Mouse (Mus musculus) G1E-ER4 (cell line): ENCODE results near the gene Procr. TPM values are rescaled to one million over a fixed set of nuclear protein-coding genes. Genes with fewer than 3 reads are reported as not detected.

Experiments used
- GATA1 ChIP-seq: IDR thresholded peaks from one replicate; pipeline ENCODE4 v1.8.0; 2012; ENCODE audit warnings: low read length, inconsistent platforms
- polyA plus RNA-seq: library from polyadenylated mRNA; stranded (reverse); fragments of >175 nt; gene quantifications from 2 replicates; pipeline ENCODE4 v1.2.3, GENCODE M21; 2012

The Procr gene
- polyA plus RNA-seq, 1 experiment, result 0.15 TPM

- TF ChIP-seq GATA1, result no peak
Measured at GRCm38 (mm10) chr2:155736936-155737335, 14.0 kb upstream of the Procr start.

GRCm38 (mm10) chr2:155737803-155738202, 13.1 kb upstream of the Procr start:
- no peak for TF ChIP-seq GATA1

- no peak for TF ChIP-seq GATA1
Measured at GRCm38 (mm10) chr2:155742211-155742610, 8.7 kb upstream of the Procr start.

GRCm38 (mm10) chr2:155742931-155743337, 8.0 kb upstream of the Procr start:
- TF ChIP-seq GATA1, result no peak

GRCm38 (mm10) chr2:155743351-155743750, 7.6 kb upstream of the Procr start:
- no peak for TF ChIP-seq GATA1

DNA sequence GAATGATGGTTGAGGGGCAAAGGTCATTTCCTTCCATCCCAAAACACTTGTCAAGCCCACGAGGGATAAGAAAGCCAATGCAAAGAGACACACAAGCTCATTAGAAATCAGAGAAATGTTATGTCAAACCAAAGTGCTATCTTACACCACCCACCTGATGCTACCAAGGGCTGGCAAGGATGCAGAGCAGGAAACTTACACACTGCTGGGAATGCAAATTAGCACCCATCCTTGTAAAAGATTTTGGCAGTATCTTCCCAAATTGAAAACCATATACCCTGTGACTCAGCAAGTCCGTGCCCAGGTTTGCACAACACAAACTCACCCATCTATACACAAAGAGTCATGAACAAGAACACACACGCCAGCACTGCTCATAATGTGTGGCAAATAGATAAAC, 5.4 kb upstream of the Procr start:
- TF ChIP-seq GATA1, result no peak

GRCm38 (mm10) chr2:155749394-155749793, 1.5 kb upstream of the Procr start:
- no peak for TF ChIP-seq GATA1

- no peak for TF ChIP-seq GATA1
Measured at GRCm38 (mm10) chr2:155755746-155756145, 4.8 kb downstream of the Procr start.

GRCm38 (mm10) chr2:155756855-155757566, 6.1 kb downstream of the Procr start:
- no peak for TF ChIP-seq GATA1

DNA sequence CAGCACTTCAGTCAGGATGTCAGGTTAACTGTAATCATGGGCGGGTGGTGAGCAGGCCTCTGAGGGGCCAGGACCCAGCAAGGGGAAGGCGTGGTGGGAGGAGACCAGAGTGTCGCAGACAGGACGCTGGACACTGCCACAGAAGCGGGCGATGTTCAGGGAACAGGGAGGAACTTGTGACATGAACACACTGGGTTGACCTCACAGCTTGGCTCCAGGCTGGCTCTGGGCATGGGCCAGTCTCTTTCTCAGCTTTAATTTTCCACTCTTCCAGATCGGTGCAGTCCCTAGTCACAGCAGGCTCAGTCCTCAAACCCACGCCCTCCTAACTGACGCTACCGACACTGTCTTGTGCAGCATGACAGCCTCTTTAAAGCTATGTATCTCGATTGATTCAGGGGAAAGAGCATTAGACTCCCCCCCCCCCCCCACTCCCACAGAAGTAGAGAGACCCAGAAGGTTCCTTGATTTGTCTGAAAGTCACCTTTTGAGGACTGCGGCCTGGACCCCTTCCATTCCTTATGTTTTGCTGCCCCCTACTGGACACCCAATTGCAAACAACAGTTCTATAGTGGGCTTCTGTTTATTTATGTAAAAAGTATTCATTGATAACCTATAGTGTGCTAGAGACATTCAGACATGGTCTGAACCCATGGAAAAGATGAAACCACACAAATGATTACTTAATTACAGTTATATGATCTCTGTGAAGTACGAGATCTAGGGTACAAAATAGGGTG, 13.9 kb downstream of the Procr start:
- TF ChIP-seq GATA1, result no peak

- TF ChIP-seq GATA1, result no peak
Measured at GRCm38 (mm10) chr2:155773664-155774063, 22.7 kb downstream of the Procr start.

DNA sequence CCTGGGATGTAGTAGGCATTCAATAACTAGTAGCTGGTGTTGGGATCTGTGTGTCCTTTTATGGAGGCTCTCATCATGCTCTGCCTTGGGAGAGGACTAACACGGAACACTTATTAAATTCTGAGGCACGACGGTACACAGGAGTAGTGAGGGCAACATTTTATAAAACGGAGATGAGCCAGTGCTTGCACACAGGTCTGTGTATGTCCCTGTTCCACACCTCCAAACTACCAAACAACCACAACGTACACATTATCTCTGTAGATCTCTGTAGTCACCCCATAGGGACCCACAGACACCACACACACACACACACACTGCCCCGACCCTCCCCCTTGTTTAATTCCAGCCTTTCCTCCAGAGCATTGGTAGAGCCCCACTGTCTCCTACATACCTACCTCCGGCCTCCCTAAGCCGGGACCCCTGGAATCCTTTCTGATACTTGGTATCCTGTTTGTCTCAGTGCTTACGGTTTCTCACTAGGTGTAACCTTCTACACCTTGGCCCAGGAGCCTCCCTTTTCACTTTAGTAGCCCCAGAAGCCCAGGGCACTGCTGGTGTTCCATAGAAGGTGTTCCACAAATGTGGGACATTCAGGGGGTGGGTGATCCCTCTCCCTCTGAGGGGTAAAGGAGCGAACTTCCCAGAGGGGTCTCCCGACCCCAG, 23.5 kb downstream of the Procr start:
- TF ChIP-seq GATA1, result no peak

- no peak for TF ChIP-seq GATA1
Measured at GRCm38 (mm10) chr2:155774927-155775684, 24.2 kb downstream of the Procr start, which contains the start of gene Mmp24. Gene Mmp24 (plus strand): TSS chr2:155775342.

GRCm38 (mm10) chr2:155775685-155776263, 24.9 kb downstream of the Procr start:
- TF ChIP-seq GATA1, result no peak
